Mouse (Mus musculus) megakaryocyte, embryonic 14.5 days (primary cell): ENCODE data around the gene Cela3a.

Source experiments
- FLI1 ChIP-seq: IDR thresholded peaks from 2 replicates; pipeline ENCODE4 v1.6.1; 2012; ENCODE audit warnings: low read length, inconsistent platforms, mixed read lengths
- GATA1 ChIP-seq: IDR thresholded peaks from 3 replicates; pipeline ENCODE4 v1.6.1; 2012; ENCODE audit warnings: mixed read lengths, low read length, inconsistent platforms, borderline replicate concordance

DNA sequence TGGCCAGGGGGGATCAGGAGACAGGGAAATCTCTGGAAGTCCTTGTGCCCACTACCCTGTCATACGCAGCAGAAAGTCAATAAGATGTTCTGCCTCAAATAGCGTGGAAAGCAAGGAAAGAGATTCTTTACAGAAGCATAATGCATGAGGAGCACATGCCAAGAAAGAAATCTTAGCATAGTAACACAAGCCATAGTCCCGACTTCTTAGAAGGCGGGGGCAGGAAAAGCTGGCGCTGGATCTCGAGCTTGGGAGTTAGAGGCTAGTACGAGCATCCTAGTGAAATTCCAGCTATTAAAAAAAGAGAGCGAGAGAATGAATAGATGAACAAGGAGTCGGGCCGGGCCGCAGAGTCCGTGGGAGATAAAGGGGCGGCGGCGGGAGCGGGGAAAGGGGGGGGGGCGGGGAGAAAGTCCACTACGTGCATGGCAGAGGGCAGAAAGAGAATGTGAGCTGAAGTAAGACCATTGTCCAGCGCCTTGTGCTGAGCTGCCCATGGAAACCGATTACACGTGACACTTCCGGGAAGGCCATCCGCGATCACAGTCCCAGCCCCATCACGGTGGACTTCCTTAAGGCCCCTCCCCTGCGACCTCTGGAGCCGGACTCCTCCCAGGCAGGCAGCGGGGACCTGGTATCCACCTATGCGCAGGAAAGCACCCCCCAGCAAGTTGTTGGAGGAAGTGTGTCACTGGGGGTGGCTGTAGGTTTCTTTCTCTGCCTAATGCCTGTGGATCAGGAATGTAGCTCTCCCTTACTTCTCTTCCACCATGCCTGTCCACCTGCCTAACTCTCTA lies 39.4 kb downstream of the Cela3a start:
- TF ChIP-seq GATA1 (no peak), FLI1 (no peak)
